36 mouse cellular contexts compared by ENCODE assay signal in the genomic region with DNA sequence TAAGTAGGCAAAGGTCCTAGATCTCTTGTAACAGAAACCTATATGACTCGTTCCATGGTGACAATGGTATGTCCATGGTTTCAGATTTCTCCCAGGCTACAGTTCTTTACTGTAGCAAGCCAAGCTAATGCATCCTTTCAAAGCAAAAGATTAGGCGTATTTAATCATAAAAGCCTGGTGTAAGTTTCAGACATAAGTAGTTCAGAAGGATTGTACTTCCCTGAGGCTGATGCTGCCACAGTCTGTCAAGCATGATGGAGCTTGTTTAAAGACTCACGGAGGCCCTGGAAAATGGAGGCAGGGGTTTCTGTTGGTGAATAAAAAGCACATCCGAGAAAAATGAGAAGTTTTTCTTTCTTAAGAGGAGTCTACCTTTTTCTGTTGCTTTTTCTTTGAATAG.
"Had no signal": no experiment of that assay in that cellular context is flagged by ENCODE, and none has a peak within 500 bp of the region (broad histone marks: within the 10 kb centered on the region; RNA-seq: fewer than 3 reads in every experiment).

No protein-coding gene starts in this region.

- H3K27ac ChIP-seq: heart, embryonic 10.5 days; heart, embryonic 13.5 days; heart, embryonic 15.5 days; hindbrain, embryonic 10.5 days; hindbrain, embryonic 12.5 days; hindbrain, embryonic 13.5 days; hindbrain, embryonic 14.5 days; hindbrain, embryonic 15.5 days; hindbrain, postnatal 0 days; intestine, embryonic 15.5 days; kidney, embryonic 15.5 days; kidney, postnatal 0 days; layer of hippocampus, adult 2 months; left cerebral cortex, adult 2 months had no signal

- H3K4me2 ChIP-seq: heart, embryonic 11.5 days; heart, embryonic 12.5 days; heart, embryonic 13.5 days; heart, embryonic 15.5 days; hindbrain, embryonic 12.5 days; hindbrain, embryonic 13.5 days; hindbrain, embryonic 14.5 days; hindbrain, embryonic 15.5 days; intestine, embryonic 15.5 days; kidney, embryonic 15.5 days had no signal

- H3K9ac ChIP-seq: heart, embryonic 12.5 days; heart, embryonic 13.5 days; heart, embryonic 15.5 days; hindbrain, embryonic 12.5 days; hindbrain, embryonic 13.5 days; hindbrain, embryonic 14.5 days; hindbrain, embryonic 15.5 days; intestine, embryonic 15.5 days; kidney, embryonic 15.5 days had no signal

- H3K4me3 ChIP-seq: heart, embryonic 10.5 days; heart, embryonic 12.5 days; heart, embryonic 13.5 days; heart, embryonic 15.5 days; hindbrain, embryonic 10.5 days; hindbrain, embryonic 12.5 days; hindbrain, embryonic 13.5 days; hindbrain, embryonic 15.5 days; intestine, embryonic 15.5 days; kidney, embryonic 15.5 days; layer of hippocampus, adult 2 months; left cerebral cortex, adult 2 months had no signal

- H3K36me3 ChIP-seq: heart, embryonic 10.5 days; heart, embryonic 12.5 days; heart, embryonic 13.5 days; heart, embryonic 15.5 days; hindbrain, embryonic 10.5 days; hindbrain, embryonic 12.5 days; hindbrain, embryonic 13.5 days; hindbrain, embryonic 15.5 days; intestine, embryonic 15.5 days; kidney, embryonic 15.5 days had no signal

- H3K4me1 ChIP-seq: heart, embryonic 10.5 days; heart, embryonic 12.5 days; heart, embryonic 13.5 days; heart, embryonic 15.5 days; hindbrain, embryonic 10.5 days; hindbrain, embryonic 12.5 days; hindbrain, embryonic 13.5 days; hindbrain, embryonic 15.5 days; intestine, embryonic 15.5 days; kidney, embryonic 15.5 days had no signal

- H3K9me3 ChIP-seq: heart, embryonic 10.5 days; heart, embryonic 12.5 days; heart, embryonic 13.5 days; heart, embryonic 15.5 days; hindbrain, embryonic 10.5 days; hindbrain, embryonic 12.5 days; hindbrain, embryonic 13.5 days; hindbrain, embryonic 15.5 days; intestine, embryonic 15.5 days; kidney, embryonic 15.5 days had no signal

- H3K27me3 ChIP-seq: heart, embryonic 12.5 days; heart, embryonic 13.5 days; heart, embryonic 15.5 days; hindbrain, embryonic 12.5 days; hindbrain, embryonic 13.5 days; hindbrain, embryonic 15.5 days; intestine, embryonic 15.5 days; kidney, embryonic 15.5 days had no signal

- DNase-seq: heart, postnatal 10 days; heart, postnatal 14 days; heart, postnatal 36 days; heart, postnatal 4 days; kidney, adult 11 months; kidney, adult 18-20 months; kidney, adult 2 months; kidney, adult 8-10 months; kidney, adult 9 months; kidney, postnatal 10 days; kidney, postnatal 14 days; kidney, postnatal 25 days; kidney, postnatal 36 days; kidney, postnatal 4 days; layer of hippocampus, adult 9-11 months; layer of hippocampus, postnatal 36 days had no signal

- ATAC-seq: hindbrain, embryonic 16.5 days; hindbrain, postnatal 0 days; inflammation-experienced regulatory T-cells, adult 6 months; intestine, embryonic 15.5 days; intestine, embryonic 16.5 days; intestine, postnatal 0 days had no signal
